Mouse (Mus musculus) forebrain, embryonic 12.5 days (tissue): Measurements from ENCODE around the gene Smyd3. TPM values are rescaled to one million over a fixed set of nuclear protein-coding genes. Genes with fewer than 3 reads are reported as not detected.

Experiments
- ATAC-seq: fragments of 200-750 bp; cut with Nextera tagmentation; 2 replicates; pipeline ENCODE4 v1.8.0; 2017; ENCODE audit warnings: moderate TSS enrichment; ENCODE audit not compliant: low FRiP score
- H3K27ac ChIP-seq: fragments of 300-500 bp; sonication (generic); 2 replicates; pipeline ENCODE4 v1.5.1; 2016; ENCODE audit warnings: mild to moderate bottlenecking
- H3K27me3 ChIP-seq: fragments of 300-500 bp; sonication (generic); 2 replicates; pipeline ENCODE4 v1.6.1; 2016; ENCODE audit warnings: mild to moderate bottlenecking
- H3K36me3 ChIP-seq: fragments of 300-500 bp; sonication (generic); replicated peaks from 2 replicates; pipeline ENCODE4 v1.6.1; 2016; ENCODE audit warnings: mild to moderate bottlenecking
- H3K4me1 ChIP-seq: fragments of 300-500 bp; sonication (generic); 2 replicates; pipeline ENCODE4 v1.6.1; 2016
- H3K4me2 ChIP-seq: fragments of 300-500 bp; sonication (generic); 2 replicates; pipeline ENCODE4 v1.6.1; 2016; ENCODE audit warnings: mild to moderate bottlenecking, moderate library complexity
- H3K4me3 ChIP-seq: fragments of 300-500 bp; sonication (generic); replicated peaks from 2 replicates; pipeline ENCODE4 v1.5.1; 2016; ENCODE audit warnings: mild to moderate bottlenecking
- H3K9ac ChIP-seq: fragments of 300-500 bp; sonication (generic); 2 replicates; pipeline ENCODE4 v1.6.1; 2016; ENCODE audit warnings: mild to moderate bottlenecking
- H3K9me3 ChIP-seq: fragments of 300-500 bp; sonication (generic); 2 replicates; pipeline ENCODE4 v1.6.1; 2016
- WGBS: fragments of 180-500 bp; shearing (Covaris S2); methylation state at CpG from one replicate; pipeline ENCODE4 v1.1.7; 2016; 5-methylcytosine and 5-hydroxymethylcytosine counted together
- polyA plus RNA-seq: library from polyadenylated mRNA; unstranded; fragments of >200 nt; fragmentation: Nextera tagmentation; extraction: Ambion mirVana; gene quantifications from 2 replicates; pipeline ENCODE4 v1.2.1, GENCODE M21; 2016

The Smyd3 gene
- polyA plus RNA-seq, 1 experiment from 2014 or later: 13.5 TPM

DNA sequence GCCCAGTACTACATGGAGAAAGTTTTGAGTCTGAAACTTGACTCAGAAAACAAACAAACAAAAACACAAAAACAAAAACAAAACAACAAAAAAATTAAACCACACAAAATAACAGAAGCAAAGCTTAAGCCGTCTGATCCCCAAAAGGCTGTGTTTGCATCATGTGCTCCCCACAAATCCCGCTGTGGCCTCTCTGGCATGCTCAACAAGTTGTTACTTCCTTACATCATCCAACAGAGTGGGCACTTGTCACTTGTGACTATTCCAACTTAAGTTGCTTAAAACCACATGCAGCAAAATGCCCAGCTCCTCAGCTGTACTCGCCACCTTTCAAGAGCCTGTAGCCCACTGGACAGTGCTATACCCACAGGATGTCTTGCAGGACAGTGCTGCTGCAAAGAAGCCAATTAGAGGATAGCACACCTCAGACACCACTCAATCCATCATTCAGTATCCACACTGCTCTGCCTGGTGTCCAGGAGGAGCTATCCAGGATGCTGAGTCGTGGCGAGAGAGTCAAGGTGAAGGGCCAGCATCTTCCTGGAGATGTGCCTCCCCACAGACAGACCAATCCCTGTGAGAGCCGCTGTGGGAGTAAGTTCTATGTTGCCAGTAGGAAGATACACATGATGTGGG lies 465.2 kb downstream of the Smyd3 start:
- H3K9ac ChIP-seq: no peak overlapping the region
- H3K27me3 ChIP-seq: peaks cover 13% of the 10 kb centered on the region; the same call in 1 of the 2 replicates
- WGBS: 94% methylated on average over 6 of the region's 6 CpGs
- no peak overlapping the region for H3K4me3 ChIP-seq
- H3K4me2 ChIP-seq: no peak overlapping the region
- H3K9me3 ChIP-seq: no peaks in the 10 kb centered on the region
- no peak overlapping the region for H3K27ac ChIP-seq
- H3K4me1 ChIP-seq: no peaks in the 10 kb centered on the region; the same call in 1 of the 2 replicates
- no peak for ATAC-seq
- H3K36me3 ChIP-seq: no peaks in the 10 kb centered on the region

GRCm38 (mm10) chr1:179047931-179048596 lies 469.8 kb downstream of the Smyd3 start:
- no peak overlapping the region for H3K4me3 ChIP-seq
- H3K27me3 ChIP-seq: peaks cover 41% of the 10 kb centered on the region
- no peak overlapping the region for H3K9ac ChIP-seq
- H3K9me3 ChIP-seq: no peaks in the 10 kb centered on the region
- H3K27ac ChIP-seq: no peak overlapping the region
- H3K4me1 ChIP-seq: peaks cover 20% of the 10 kb centered on the region
- H3K4me2 ChIP-seq: no peak overlapping the region
- no peaks in the 10 kb centered on the region for H3K36me3 ChIP-seq
- no peak for ATAC-seq
- WGBS: 94% methylated on average over 13 of the region's 13 CpGs

GRCm38 (mm10) chr1:179045856-179046714 lies 471.8 kb downstream of the Smyd3 start:
- Histone ChIP-seq H3K9ac (no peak overlapping the region), H3K4me1 (peaks cover 20% of the 10 kb centered on the region), H3K9me3 (no peaks in the 10 kb centered on the region), H3K36me3 (no peaks in the 10 kb centered on the region), H3K4me3 (no peak overlapping the region), H3K27ac (no peak overlapping the region), H3K27me3 (peaks cover 60% of the 10 kb centered on the region), H3K4me2 (no peak overlapping the region)
- 71% methylated on average over 17 of the region's 17 CpGs for WGBS
- ATAC-seq: no peak

GRCm38 (mm10) chr1:179044165-179044564 lies 473.7 kb downstream of the Smyd3 start:
- 74% methylated on average over 5 of the region's 5 CpGs for WGBS
- no peak overlapping the region for H3K4me3 ChIP-seq
- peaks cover 20% of the 10 kb centered on the region for H3K4me1 ChIP-seq
- no peak overlapping the region for H3K9ac ChIP-seq
- no peak overlapping the region for H3K27ac ChIP-seq
- H3K36me3 ChIP-seq: no peaks in the 10 kb centered on the region
- no peak overlapping the region for H3K4me2 ChIP-seq
- peaks cover 62% of the 10 kb centered on the region for H3K27me3 ChIP-seq
- no peaks in the 10 kb centered on the region for H3K9me3 ChIP-seq
- ATAC-seq: no peak

- Histone ChIP-seq H3K27ac (no peak overlapping the region), H3K4me3 (no peak overlapping the region), H3K4me2 (no peak overlapping the region), H3K36me3 (no peaks in the 10 kb centered on the region), H3K9ac (no peak overlapping the region), H3K4me1 (peaks cover 20% of the 10 kb centered on the region), H3K9me3 (no peaks in the 10 kb centered on the region), H3K27me3 (peaks cover 63% of the 10 kb centered on the region)
- peak; percentile 49; the same call in 1 of the 2 replicates for ATAC-seq
- 53% methylated on average over 12 of the region's 12 CpGs for WGBS
Observed at GRCm38 (mm10) chr1:179043644-179044043, 474.2 kb downstream of the Smyd3 start.

GRCm38 (mm10) chr1:179041905-179042337 lies 475.9 kb downstream of the Smyd3 start:
- H3K4me1 ChIP-seq: peaks cover 20% of the 10 kb centered on the region
- no peaks in the 10 kb centered on the region for H3K9me3 ChIP-seq
- H3K36me3 ChIP-seq: no peaks in the 10 kb centered on the region
- peaks cover 50% of the 10 kb centered on the region for H3K27me3 ChIP-seq
- H3K4me2 ChIP-seq: no peak overlapping the region
- H3K4me3 ChIP-seq: no peak overlapping the region
- WGBS: 86% methylated on average over 8 of the region's 8 CpGs
- no peak overlapping the region for H3K27ac ChIP-seq
- ATAC-seq: no peak
- no peak overlapping the region for H3K9ac ChIP-seq

- ATAC-seq: no peak
- H3K4me2 ChIP-seq: no peak overlapping the region
- no peak overlapping the region for H3K27ac ChIP-seq
- no peaks in the 10 kb centered on the region for H3K36me3 ChIP-seq
- H3K9me3 ChIP-seq: no peaks in the 10 kb centered on the region
- no peak overlapping the region for H3K9ac ChIP-seq
- peaks cover 15% of the 10 kb centered on the region for H3K4me1 ChIP-seq
- H3K27me3 ChIP-seq: peaks cover 49% of the 10 kb centered on the region
- no peak overlapping the region for H3K4me3 ChIP-seq
- WGBS: 91% methylated on average over 14 of the region's 14 CpGs
Observed at GRCm38 (mm10) chr1:179041231-179041904, 476.5 kb downstream of the Smyd3 start.

DNA sequence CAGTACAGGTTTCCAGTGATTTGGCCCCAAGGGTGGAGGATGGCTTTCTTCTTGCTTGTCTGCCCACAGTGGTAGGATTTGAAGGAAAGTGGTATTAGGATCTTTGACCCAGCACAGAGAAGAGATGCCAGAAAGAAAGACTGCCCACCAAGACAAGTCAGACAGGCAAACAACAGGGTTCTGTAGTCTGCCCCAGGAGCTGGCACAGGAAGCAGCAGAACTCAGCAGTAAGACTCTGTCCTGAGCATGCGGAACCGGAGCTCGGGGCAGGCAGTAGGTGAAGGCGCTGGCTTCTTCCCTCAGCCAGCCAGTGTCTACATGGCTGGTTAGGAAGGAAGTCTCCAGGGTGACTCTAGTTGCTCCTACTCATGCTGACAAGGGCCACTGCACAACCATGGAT lies 479.0 kb downstream of the Smyd3 start:
- 99% methylated on average over 4 of the region's 4 CpGs for WGBS
- Histone ChIP-seq H3K36me3 (no peaks in the 10 kb centered on the region), H3K27me3 (peaks cover 38% of the 10 kb centered on the region), H3K9me3 (no peaks in the 10 kb centered on the region), H3K4me3 (no peak overlapping the region), H3K9ac (no peak overlapping the region), H3K27ac (no peak overlapping the region), H3K4me2 (no peak overlapping the region), H3K4me1 (peaks cover 11% of the 10 kb centered on the region)
- ATAC-seq: no peak

- peaks cover 7% of the 10 kb centered on the region; the same call in 1 of the 2 replicates for H3K27me3 ChIP-seq
- H3K4me1 ChIP-seq: peaks cover 7% of the 10 kb centered on the region; the same call in 1 of the 2 replicates
- no peak overlapping the region for H3K27ac ChIP-seq
- no peak overlapping the region for H3K4me3 ChIP-seq
- H3K36me3 ChIP-seq: no peaks in the 10 kb centered on the region
- no peak for ATAC-seq
- no peak overlapping the region for H3K4me2 ChIP-seq
- no peak overlapping the region for H3K9ac ChIP-seq
- WGBS: 91% methylated on average over 2 of the region's 2 CpGs
- no peaks in the 10 kb centered on the region for H3K9me3 ChIP-seq
Observed at GRCm38 (mm10) chr1:179032947-179033346, 484.9 kb downstream of the Smyd3 start.

GRCm38 (mm10) chr1:179031581-179031980 lies 486.3 kb downstream of the Smyd3 start:
- Histone ChIP-seq H3K4me3 (no peak overlapping the region), H3K27me3 (peaks cover 4% of the 10 kb centered on the region; the same call in 1 of the 2 replicates), H3K4me2 (no peak overlapping the region), H3K9ac (no peak overlapping the region), H3K27ac (no peak overlapping the region), H3K9me3 (no peaks in the 10 kb centered on the region), H3K36me3 (no peaks in the 10 kb centered on the region), H3K4me1 (peaks cover 7% of the 10 kb centered on the region; the same call in 1 of the 2 replicates)
- no peak for ATAC-seq
- 95% methylated on average over 5 of the region's 5 CpGs for WGBS

- Histone ChIP-seq H3K36me3 (no peaks in the 10 kb centered on the region), H3K4me3 (no peak overlapping the region), H3K27me3 (no peaks in the 10 kb centered on the region), H3K9ac (no peak overlapping the region), H3K4me2 (no peak overlapping the region), H3K27ac (no peak overlapping the region), H3K9me3 (no peaks in the 10 kb centered on the region), H3K4me1 (no peaks in the 10 kb centered on the region)
- no peak for ATAC-seq
- 93% methylated on average over 4 of the region's 4 CpGs for WGBS
Observed at GRCm38 (mm10) chr1:179026614-179027013, 491.2 kb downstream of the Smyd3 start.

DNA sequence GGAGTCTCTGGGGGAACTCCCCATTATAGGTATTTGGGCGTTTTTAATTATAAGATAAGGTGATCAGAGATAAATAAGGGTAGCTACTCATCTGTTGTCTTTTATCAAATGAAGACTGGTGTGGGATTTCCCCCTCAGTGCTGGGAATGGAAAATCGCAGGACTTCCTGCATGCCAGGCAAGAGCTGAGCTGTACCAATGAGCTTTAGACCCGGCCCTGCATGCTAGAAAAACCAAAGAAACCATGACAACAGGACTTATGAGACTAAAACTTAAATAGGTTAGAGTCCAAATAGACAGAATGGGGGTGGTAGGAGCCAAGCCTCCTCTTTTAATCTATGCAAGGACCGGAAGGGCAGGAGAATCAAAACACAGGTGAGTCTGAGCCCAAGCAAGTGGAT lies 492.7 kb downstream of the Smyd3 start:
- Histone ChIP-seq H3K4me1 (no peaks in the 10 kb centered on the region), H3K36me3 (no peaks in the 10 kb centered on the region), H3K27me3 (no peaks in the 10 kb centered on the region), H3K9me3 (no peaks in the 10 kb centered on the region), H3K9ac (no peak overlapping the region), H3K4me3 (no peak overlapping the region), H3K27ac (no peak overlapping the region), H3K4me2 (no peak overlapping the region)
- ATAC-seq: no peak
- WGBS: 78% methylated on average over 4 of the region's 4 CpGs
